Mouse (Mus musculus): ENCODE measurements at regions not wholly inside any gene's neighbourhood (a gene's known extent, or its start where the extent isn't known, plus 50 kb on each side); places are given as distances from the start of the nearest gene placed in this dataset.

- TF ChIP-seq POLR2A (IDR thresholded peaks at IDR 0.05; ENCODE audit: insufficient read depth, low read length): no peak
- TF ChIP-seq EP300 (IDR thresholded peaks at IDR 0.05; ENCODE audit: insufficient read depth, low read depth, low read length): no peak
- TF ChIP-seq CTCF (IDR thresholded peaks at IDR 0.05; ENCODE audit: low read depth, low read length): no peak
Observed at GRCm38 (mm10) chr8:103830416-103830815, 271.0 kb upstream of the Cdh5 start.
